Comparison of ENCODE assay signal across 8 mouse cellular contexts in the genomic region with DNA sequence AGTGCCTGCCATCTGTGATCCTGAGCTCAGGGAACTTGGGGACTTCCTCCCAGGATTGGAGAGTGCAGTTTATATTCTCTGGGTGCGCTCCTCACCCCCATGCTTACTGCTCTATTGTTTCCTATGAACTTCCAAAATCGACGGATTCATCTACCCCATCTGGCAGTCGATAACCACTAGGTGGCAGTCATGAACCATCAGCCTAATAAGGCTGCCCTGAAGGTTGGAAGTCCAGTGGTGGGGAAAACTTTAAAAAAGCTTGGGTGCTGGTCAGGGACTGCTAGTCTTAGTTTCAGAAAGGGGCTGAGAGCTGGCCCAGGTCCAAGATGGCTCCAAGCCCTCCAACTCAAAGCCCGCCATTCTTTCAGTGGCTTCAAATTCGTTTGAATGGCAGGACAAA. TPM values are rescaled to one million over a fixed set of nuclear protein-coding genes. Genes with fewer than 3 reads are reported as not detected.
DNase-seq lines count a peak whose midpoint lies in the region; ATAC-seq lines count a peak whose summit lies in the region.

No protein-coding gene starts in this region.

- H3K9me3 ChIP-seq in forebrain, embryonic 14.5 days (replicated peaks; ENCODE audit: control insufficient read depth, low read length) = no peaks in the 10 kb centered on the region
- H3K9me3 ChIP-seq in limb, embryonic 10.5 days (replicated peaks) = no peaks in the 10 kb centered on the region
- H3K9me3 ChIP-seq in midbrain, embryonic 16.5 days (replicated peaks; ENCODE audit: control insufficient read depth, low read length, poor library complexity, severe bottlenecking) = no peaks in the 10 kb centered on the region

- H3K4me3 ChIP-seq in forebrain, embryonic 14.5 days (ENCODE audit: low read depth, low read length) = no peak overlapping the region
- H3K4me3 ChIP-seq in limb, embryonic 10.5 days = no peak overlapping the region
- H3K4me3 ChIP-seq in midbrain, embryonic 16.5 days (ENCODE audit: low read depth, low read length) = no peak overlapping the region

- H3K9ac ChIP-seq in forebrain, embryonic 14.5 days (ENCODE audit: low read length) = no peak overlapping the region
- H3K9ac ChIP-seq in midbrain, embryonic 16.5 days (ENCODE audit: low read depth, low read length) = no peak overlapping the region

- peak; percentile 74 for ATAC-seq in forebrain, embryonic 14.5 days
- peak; percentile 74 for ATAC-seq in inflammation-experienced regulatory T-cells, adult 6 months
- ATAC-seq in midbrain, embryonic 16.5 days = peak; percentile 69; the same call in 1 of the 2 replicates

- DNase-seq in urinary bladder, postnatal 25 days (ENCODE audit: low spot score) = peak; percentile 70
- DNase-seq in urinary bladder, postnatal 10 days (ENCODE audit: low spot score) = no peak
- DNase-seq in cerebellum, adult 11 months = peak; percentile 30
- peak; percentile 90 for DNase-seq in forebrain, embryonic 14.5 days (ENCODE audit: low spot score)
- DNase-seq in limb, embryonic 10.5 days (ENCODE audit: low spot score) = peak; percentile 81
- peak; percentile 76 for DNase-seq in splenic B cell, adult 2 months (ENCODE audit: low read depth, low spot score)

- H3K4me1 ChIP-seq in forebrain, embryonic 14.5 days (ENCODE audit: control insufficient read depth, insufficient read depth, low read length) = no peaks in the 10 kb centered on the region
- no peaks in the 10 kb centered on the region for H3K4me1 ChIP-seq in limb, embryonic 10.5 days
- no peaks in the 10 kb centered on the region for H3K4me1 ChIP-seq in midbrain, embryonic 16.5 days (ENCODE audit: control insufficient read depth, insufficient read depth, low read length)

- H3K27me3 ChIP-seq in forebrain, embryonic 14.5 days (replicated peaks; ENCODE audit: control insufficient read depth, insufficient read depth, low read length) = no peaks in the 10 kb centered on the region
- H3K27me3 ChIP-seq in limb, embryonic 10.5 days (ENCODE audit: low read depth, poor library complexity, severe bottlenecking) = peaks cover 9% of the 10 kb centered on the region; the same call in 1 of the 2 replicates
- H3K27me3 ChIP-seq in midbrain, embryonic 16.5 days (ENCODE audit: control insufficient read depth, insufficient read depth, low read depth, low read length) = no peaks in the 10 kb centered on the region
- no peaks in the 10 kb centered on the region for H3K27me3 ChIP-seq in splenic B cell, adult 2 months (ENCODE audit: control insufficient read depth, insufficient read depth, low read length, poor library complexity, severe bottlenecking)

- WGBS in forebrain, embryonic 14.5 days = 6% methylated on average over 6 of the region's 6 CpGs
- WGBS in limb, embryonic 10.5 days = 16% methylated on average over 6 of the region's 6 CpGs
- WGBS in midbrain, embryonic 16.5 days = 12% methylated on average over 6 of the region's 6 CpGs

- H3K27ac ChIP-seq in forebrain, embryonic 14.5 days (ENCODE audit: low read depth, low read length) = no peak overlapping the region
- H3K27ac ChIP-seq in limb, embryonic 10.5 days = no peak overlapping the region
- no peak overlapping the region for H3K27ac ChIP-seq in midbrain, embryonic 16.5 days (ENCODE audit: low read length)

- H3K36me3 ChIP-seq in forebrain, embryonic 14.5 days (ENCODE audit: control insufficient read depth, insufficient read depth, low read length) = no peaks in the 10 kb centered on the region
- no peaks in the 10 kb centered on the region for H3K36me3 ChIP-seq in limb, embryonic 10.5 days
- no peaks in the 10 kb centered on the region for H3K36me3 ChIP-seq in midbrain, embryonic 16.5 days (ENCODE audit: control insufficient read depth, insufficient read depth, low read length)
- no peaks in the 10 kb centered on the region for H3K36me3 ChIP-seq in splenic B cell, adult 2 months (ENCODE audit: control insufficient read depth, insufficient read depth, low read length, poor library complexity, severe bottlenecking)

- no peak overlapping the region for H3K4me2 ChIP-seq in forebrain, embryonic 14.5 days (ENCODE audit: low read length)
- no peak overlapping the region for H3K4me2 ChIP-seq in midbrain, embryonic 16.5 days (ENCODE audit: low read length)

RNA-seq across cellular contexts. Expression of a gene that starts 11.1 kb away (rescaled TPM):
- 0.65 and 1.6 TPM in 2 replicates for polyA plus RNA-seq in forebrain, embryonic 14.5 days (2014; fragmentation: Nextera tagmentation; extraction: Ambion mirVana)
- 10 to 100 TPM; 89.9 to 95.8 (median 92.5) TPM for polyA plus RNA-seq in inflammation-experienced regulatory T-cells, adult 6 months (2017; shearing (Covaris generic))
- 0.61 and 0.82 TPM in 2 replicates for polyA plus RNA-seq in limb, embryonic 10.5 days (2016; fragmentation: Nextera tagmentation; extraction: Ambion mirVana)
- 1.1 and 2.7 TPM in 2 replicates for polyA plus RNA-seq in midbrain, embryonic 16.5 days (2015; fragmentation: Nextera tagmentation; extraction: Ambion mirVana)

RNA-seq across cellular contexts. Expression of a gene that starts 28.6 kb away (rescaled TPM):
- polyA plus RNA-seq in forebrain, embryonic 14.5 days (2014; fragmentation: Nextera tagmentation; extraction: Ambion mirVana) = 42.2 and 44.0 TPM in 2 replicates
- 10 to 100 TPM; 21.2 to 26.0 (median 21.2) TPM for polyA plus RNA-seq in inflammation-experienced regulatory T-cells, adult 6 months (2017; shearing (Covaris generic))
- polyA plus RNA-seq in limb, embryonic 10.5 days (2016; fragmentation: Nextera tagmentation; extraction: Ambion mirVana) = 59.5 and 73.3 TPM in 2 replicates
- polyA plus RNA-seq in midbrain, embryonic 16.5 days (2015; fragmentation: Nextera tagmentation; extraction: Ambion mirVana) = 48.5 and 54.0 TPM in 2 replicates

Comparison
In these comparisons a context has a peak if more than half of its experiments do, and no peak if none do; other contexts are left out.
1. RNA of a gene that starts 11.1 kb away (polyA plus RNA-seq): 89.9 to 95.8 TPM in inflammation-experienced regulatory T-cells, adult 6 months; 1.1 to 2.7 TPM in midbrain, embryonic 16.5 days, 0.65 to 1.6 TPM in forebrain, embryonic 14.5 days and 0.61 to 0.82 TPM in limb, embryonic 10.5 days; every median in the first group is over 10 times any median in the second.
2. Peak in every context shown above with its lines, with median percentiles within 50 percentile points of each other: ATAC-seq.